Mouse (Mus musculus) MEL (cell line): ENCODE data around the gene 3300002I08Rik.

Experiments used
- BHLHE40 ChIP-seq: IDR thresholded peaks from 2 replicates; pipeline ENCODE4 v1.6.1; 2012; ENCODE audit warnings: low read depth, mild to moderate bottlenecking, inconsistent platforms, low read length, improper control_type of control experiment, borderline replicate concordance
- CTCF ChIP-seq, 3 experiments: IDR thresholded peaks in 2 of 3; conservative IDR thresholded peaks in 1 of 3; 2 replicates each; pipeline ENCODE4 v1.5.1; 2011 to 2012; ENCODE audit warnings: low read length in 3 of 3, low read depth in 2 of 3, mild to moderate bottlenecking in 2 of 3, improper control_type of control experiment in 1 of 3, inconsistent platforms in 1 of 3, mixed read lengths in 1 of 3, moderate library complexity in 1 of 3; ENCODE audit not compliant: control insufficient read depth in 1 of 3, insufficient read depth in 1 of 3, poor library complexity in 1 of 3, severe bottlenecking in 1 of 3
- ETS1 ChIP-seq: IDR thresholded peaks from 2 replicates; pipeline ENCODE4 v1.6.1; 2012; ENCODE audit warnings: low read depth, mild to moderate bottlenecking, inconsistent platforms, low read length, improper control_type of control experiment, moderate library complexity
- GABPA ChIP-seq: IDR thresholded peaks from 2 replicates; pipeline ENCODE4 v1.6.1; 2012; ENCODE audit warnings: low read depth, mild to moderate bottlenecking, inconsistent platforms, low read length, improper control_type of control experiment, moderate library complexity
- KAT2A ChIP-seq: conservative IDR thresholded peaks from 2 replicates; pipeline ENCODE4 v1.6.1; 2012; ENCODE audit warnings: low read depth, low read length, improper control_type of control experiment, inconsistent platforms
- MYB ChIP-seq: IDR thresholded peaks from 2 replicates; pipeline ENCODE4 v1.6.1; 2011; ENCODE audit warnings: mild to moderate bottlenecking, low read depth, low read length, improper control_type of control experiment
- MYC ChIP-seq: IDR thresholded peaks from 2 replicates; pipeline ENCODE4 v1.6.1; 2011; ENCODE audit warnings: low read depth, mild to moderate bottlenecking, low read length, improper control_type of control experiment, moderate library complexity
- NELFE ChIP-seq: IDR thresholded peaks from 2 replicates; pipeline ENCODE4 v1.6.1; 2011; ENCODE audit warnings: low read depth, low read length, improper control_type of control experiment
- POLR2A ChIP-seq, 2 experiments: IDR thresholded peaks; 2 replicates each; pipeline ENCODE4 v1.6.1; 2011 to 2012; ENCODE audit warnings: low read length in 2 of 2, mild to moderate bottlenecking in 2 of 2, control low read depth in 1 of 2, improper control_type of control experiment in 1 of 2, low read depth in 1 of 2, moderate library complexity in 1 of 2; ENCODE audit not compliant: control insufficient read depth in 1 of 2, insufficient read depth in 1 of 2, poor library complexity in 1 of 2
- TCF12 ChIP-seq: IDR thresholded peaks from 2 replicates; pipeline ENCODE4 v1.6.1; 2014; ENCODE audit warnings: low read depth, mild to moderate bottlenecking, inconsistent platforms, low read length, improper control_type of control experiment, moderate library complexity
- USF1 ChIP-seq: IDR thresholded peaks from 2 replicates; pipeline ENCODE4 v1.6.1; 2014; ENCODE audit warnings: low read depth, mild to moderate bottlenecking, inconsistent platforms, low read length, improper control_type of control experiment, moderate library complexity
- ZC3H11A ChIP-seq: IDR thresholded peaks from 2 replicates; pipeline ENCODE4 v1.6.1; 2012; ENCODE audit warnings: low read depth, mild to moderate bottlenecking, inconsistent platforms, low read length, improper control_type of control experiment
- ZKSCAN1 ChIP-seq: IDR thresholded peaks from 2 replicates; pipeline ENCODE4 v1.6.1; 2012; ENCODE audit warnings: low read depth, mild to moderate bottlenecking, inconsistent platforms, low read length, improper control_type of control experiment, moderate library complexity
- ZMIZ1 ChIP-seq: IDR thresholded peaks from 2 replicates; pipeline ENCODE4 v1.6.1; 2012; ENCODE audit warnings: low read depth, mild to moderate bottlenecking, inconsistent platforms, low read length, improper control_type of control experiment, moderate library complexity

DNA sequence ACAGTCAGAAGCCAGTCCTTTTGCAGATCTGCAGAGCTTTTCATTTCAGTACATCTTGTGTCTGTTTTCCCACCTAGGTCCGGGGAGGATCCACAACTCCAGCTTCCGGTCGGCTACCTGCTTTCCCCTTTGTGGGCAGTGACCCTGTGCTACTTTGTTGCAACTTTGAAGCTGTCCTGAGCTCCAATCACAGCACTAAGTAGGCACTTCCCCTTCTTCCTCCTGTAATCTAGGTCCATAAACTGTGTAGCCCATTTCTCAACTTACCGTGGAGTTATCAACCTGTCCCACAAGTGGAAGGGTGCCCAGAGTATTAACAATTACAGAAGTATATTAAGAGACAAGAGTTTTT is 289 bp upstream of the 3300002I08Rik start:
- TF ChIP-seq CTCF (IDR thresholded peaks at IDR 0.05 in 2 of 3, conservative IDR thresholded peaks at IDR 0.05 in 1 of 3; ENCODE audit: control insufficient read depth in 1 of 3, insufficient read depth in 1 of 3, low read depth in 2 of 3, low read length in 3 of 3, poor library complexity in 1 of 3, severe bottlenecking in 1 of 3) (no peak), NELFE (no peak), GABPA (no peak), USF1 (no peak), MYB (no peak), POLR2A (IDR thresholded peaks at IDR 0.05; ENCODE audit: control insufficient read depth in 1 of 2, insufficient read depth in 1 of 2, low read depth in 1 of 2, low read length in 2 of 2, poor library complexity in 1 of 2) (no peak), ETS1 (no peak), ZMIZ1 (no peak), KAT2A (no peak), ZC3H11A (no peak), ZKSCAN1 (no peak), TCF12 (no peak), BHLHE40 (no peak), MYC (no peak)
